Mouse (Mus musculus) retina, embryonic 14.5 days (tissue): Measurements from ENCODE around the gene Dnajb4.

Experiments
- DNase-seq: peaks from one replicate; pipeline ENCODE4 v3.0.0-alpha.2; 2015; ENCODE audit warnings: low spot score

The Dnajb4 gene

DNA sequence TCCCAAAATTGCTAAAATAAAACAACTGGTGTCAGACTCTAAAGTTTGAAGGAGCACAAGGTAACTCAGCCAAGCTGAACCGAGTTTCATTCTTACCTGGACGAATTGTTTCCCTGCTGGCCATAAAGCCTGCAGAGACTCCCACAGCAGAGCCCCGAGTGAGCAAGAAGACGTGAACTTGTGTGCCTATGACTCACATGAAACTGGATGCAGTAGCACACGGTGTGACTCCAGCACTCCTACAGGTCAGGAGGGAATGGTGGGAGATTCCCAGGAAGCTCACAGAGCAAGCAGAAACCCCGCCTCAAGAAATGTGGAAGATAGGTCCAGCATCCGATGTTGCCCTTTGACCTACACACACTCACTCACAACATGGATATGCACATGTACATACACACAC lies 38.2 kb downstream of the Dnajb4 start:
- DNase-seq: no peak

DNA sequence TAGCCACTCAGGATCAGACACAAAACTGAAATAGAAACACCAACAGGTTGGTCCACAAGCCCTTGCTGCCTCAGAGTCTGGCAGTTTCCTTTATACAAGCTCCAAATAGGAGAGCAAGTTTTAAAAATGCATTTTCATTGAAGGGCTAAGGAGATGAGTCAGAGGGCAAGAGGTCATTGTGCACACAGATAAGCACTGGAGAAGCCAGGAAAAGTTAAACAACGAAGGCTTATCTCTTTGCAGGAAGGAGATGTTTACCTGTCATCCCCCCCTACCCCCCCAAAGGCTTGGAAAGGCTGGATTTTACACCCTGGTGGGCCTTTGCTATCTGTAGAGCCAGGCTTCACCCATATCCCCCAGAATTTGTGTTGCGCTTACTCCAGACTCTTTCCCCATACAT lies 38.9 kb downstream of the Dnajb4 start:
- DNase-seq: no peak

DNA sequence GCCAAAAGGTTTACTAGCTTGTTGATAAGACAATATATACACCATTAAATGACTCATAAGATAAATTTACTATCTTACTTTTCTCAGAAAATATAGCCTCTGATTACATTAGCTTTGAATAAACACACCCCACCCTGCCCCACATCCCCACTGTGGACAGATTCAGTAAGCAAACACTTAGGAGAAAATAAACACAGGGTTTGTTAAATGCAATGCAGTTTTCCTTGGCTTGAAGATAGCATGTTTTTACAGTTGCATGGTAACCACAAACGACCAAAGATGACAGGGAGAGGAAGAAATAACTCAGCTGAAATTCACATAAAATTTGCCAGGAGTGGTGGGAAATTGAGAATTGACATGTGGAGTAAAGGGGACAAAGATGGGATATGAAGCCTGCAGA lies 39.7 kb downstream of the Dnajb4 start:
- no peak for DNase-seq

DNA sequence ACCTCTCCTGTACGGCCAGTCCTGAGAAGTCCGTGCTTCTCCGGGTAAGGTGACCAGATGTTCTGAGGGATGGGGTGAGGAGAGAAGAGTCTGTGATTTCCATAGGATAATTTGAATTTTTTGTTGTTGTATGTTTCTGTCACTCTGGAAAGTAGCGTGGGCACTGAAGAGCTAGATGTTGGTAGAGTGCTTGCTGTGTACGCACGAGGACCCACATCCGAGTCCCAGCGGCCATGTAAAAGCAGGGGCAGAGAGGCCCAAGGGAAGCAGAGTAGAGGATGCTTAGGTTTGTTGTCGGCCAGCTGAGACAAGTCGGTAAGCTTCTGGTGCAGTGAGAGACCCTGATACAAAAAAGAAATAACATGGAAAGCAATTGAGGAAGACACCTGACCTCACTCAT lies 42.1 kb downstream of the Dnajb4 start:
- DNase-seq: no peak

GRCm38 (mm10) chr3:152166699-152167451 lies 43.2 kb downstream of the Dnajb4 start:
- DNase-seq: peak; percentile 57

DNA sequence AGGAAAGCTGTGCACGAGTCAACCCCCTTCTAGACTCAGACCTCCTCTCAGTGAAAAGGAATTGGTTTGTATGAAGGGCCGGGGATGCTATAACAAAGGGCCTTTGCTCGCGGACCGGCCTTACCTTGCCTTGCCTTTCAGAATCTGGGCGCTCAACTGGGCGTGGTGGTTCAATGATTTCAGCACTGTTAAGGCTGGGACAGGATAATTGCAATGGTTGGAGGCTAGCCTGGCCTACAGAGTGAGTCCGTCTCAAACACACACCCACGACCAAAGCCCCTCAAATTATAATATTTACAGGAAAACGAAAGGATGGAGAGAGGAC lies 44.0 kb downstream of the Dnajb4 start, which contains the start of gene Gipc2:
TSS of gene Gipc2 (minus strand) at position 132 of the 325 bp plus-strand sequence.
- DNase-seq: no peak

- peak; percentile 44 for DNase-seq
Observed at GRCm38 (mm10) chr3:152165351-152166098, 44.6 kb downstream of the Dnajb4 start.

DNA sequence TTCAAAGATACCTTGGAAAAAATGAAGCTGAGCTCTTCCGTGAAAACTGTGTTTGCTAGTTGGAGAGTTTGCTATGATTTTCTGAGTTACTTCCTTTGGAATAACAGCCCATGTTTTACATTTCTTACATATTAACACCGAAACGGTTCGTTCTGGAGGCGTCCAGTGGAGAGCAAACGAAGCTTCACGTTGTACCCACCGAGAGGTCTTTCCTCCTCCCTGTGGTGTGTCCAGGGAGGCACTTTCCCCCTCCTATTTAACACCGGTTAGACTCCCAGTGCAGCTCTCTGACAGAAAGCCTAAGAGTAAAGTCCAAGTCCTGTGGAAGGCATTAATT lies 45.1 kb downstream of the Dnajb4 start:
- DNase-seq: peak; percentile 12

DNA sequence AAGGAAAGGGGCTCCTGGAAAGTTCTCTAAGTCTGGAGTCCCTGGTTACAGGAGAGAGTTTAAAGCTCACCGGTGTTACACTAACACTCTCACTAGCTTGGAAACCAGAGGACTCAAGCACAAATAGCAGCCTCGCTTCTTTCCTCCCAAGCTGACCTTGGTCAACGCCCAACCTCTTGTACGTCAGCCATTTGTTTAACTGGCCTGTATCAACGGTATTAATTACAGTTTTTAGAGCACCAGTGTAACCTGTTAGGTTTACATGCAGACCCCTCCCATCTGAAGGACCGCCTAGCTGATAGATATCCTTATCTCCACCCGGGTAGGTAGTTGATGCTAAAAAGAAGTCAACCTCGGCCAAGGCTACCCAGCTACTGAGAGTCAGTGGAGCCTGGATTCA lies 46.8 kb downstream of the Dnajb4 start:
- no peak for DNase-seq

GRCm38 (mm10) chr3:152160607-152161006 lies 49.5 kb downstream of the Dnajb4 start:
- DNase-seq: no peak

DNA sequence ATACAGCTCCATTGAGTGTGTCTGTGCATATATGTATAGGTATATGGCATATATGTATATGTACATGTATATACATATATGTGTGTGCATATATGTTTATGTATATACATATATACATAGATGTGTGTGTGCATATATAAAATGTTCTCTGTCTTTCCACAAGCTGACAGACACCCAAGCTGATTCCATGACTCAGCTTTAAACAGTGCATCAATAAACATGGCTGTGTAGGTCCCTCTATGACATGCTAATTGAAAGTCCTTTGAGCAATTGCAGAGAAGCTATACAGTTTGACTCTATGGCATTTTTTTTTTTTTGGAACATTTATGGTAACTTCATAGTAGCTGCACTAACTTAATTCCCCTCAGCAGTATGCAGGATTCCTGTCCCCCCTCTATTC lies 50.8 kb downstream of the Dnajb4 start:
- no peak for DNase-seq

DNA sequence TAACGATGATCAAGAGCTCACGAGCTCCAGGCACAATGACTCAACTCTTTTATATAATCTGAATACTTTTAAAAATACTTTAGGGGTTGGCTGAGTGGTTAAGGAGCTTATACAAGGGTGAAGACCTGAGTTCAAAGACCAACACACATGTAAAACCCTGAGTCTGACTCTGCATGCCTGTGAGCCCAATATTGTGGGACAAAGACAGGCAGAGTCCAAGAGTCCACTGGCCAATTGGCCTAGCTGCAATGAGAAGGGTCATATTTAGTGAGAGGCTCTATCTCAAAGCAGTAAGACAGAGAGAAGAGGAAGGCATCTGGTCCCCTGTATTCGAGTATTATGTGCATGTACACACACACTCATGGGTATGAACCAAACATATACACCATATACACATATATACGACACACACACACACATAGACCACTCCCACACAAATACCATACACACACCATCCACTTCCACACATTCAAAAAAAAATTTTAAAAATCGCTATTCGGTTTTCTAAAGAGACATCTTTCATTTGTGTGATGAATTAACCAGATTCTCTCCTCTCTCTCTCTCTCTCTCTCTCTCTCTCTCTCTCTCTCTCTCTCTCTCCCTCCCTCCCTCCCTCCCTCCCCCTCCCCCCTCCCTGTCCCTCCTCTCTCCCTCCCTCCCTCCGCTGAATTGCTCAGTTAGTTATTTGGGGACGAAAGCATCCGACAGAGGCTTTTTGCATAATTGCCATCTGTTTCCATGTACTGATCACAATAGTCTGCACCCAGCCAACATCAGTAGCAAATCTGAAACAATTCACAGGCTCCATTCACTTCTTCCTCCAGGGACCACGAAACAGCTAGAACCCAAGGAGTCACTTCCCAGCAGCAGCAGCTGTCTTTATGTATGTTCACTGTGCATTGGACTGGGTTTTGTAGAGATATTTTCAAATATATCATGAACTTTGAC lies 51.5 kb downstream of the Dnajb4 start:
- DNase-seq: no peak

DNA sequence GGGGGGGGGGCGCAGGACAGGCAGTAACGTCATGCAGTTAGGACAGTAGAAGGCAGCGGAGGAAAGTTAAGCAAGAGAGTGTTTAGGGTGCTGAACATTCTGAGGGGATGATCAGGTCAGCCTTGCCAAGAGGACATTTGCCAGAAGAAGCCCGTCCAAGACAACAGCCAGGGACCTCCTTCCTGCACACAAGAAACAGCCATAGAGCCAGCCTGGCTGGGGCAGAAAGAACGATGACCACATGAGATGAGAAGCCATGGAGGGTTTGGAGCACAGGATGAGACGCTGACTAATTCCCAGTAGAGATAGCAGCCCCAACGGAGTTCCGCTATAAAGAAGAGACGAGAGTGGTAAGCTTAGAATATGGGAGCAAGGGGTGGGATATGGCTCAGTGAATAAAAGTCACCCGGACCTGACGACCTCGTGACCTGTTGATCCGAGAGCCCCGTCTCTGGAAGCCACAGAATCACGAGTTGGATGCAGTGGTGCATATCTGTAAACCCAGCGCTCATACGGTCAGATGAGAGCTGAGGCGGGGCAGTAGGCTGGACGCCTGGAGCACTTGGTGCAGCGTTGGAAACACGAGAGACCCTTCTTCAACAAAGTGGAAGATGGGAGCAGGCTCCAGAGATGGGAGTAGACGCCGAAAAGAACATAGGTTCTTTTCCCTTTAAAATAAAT lies 53.1 kb downstream of the Dnajb4 start:
- no peak for DNase-seq

DNA sequence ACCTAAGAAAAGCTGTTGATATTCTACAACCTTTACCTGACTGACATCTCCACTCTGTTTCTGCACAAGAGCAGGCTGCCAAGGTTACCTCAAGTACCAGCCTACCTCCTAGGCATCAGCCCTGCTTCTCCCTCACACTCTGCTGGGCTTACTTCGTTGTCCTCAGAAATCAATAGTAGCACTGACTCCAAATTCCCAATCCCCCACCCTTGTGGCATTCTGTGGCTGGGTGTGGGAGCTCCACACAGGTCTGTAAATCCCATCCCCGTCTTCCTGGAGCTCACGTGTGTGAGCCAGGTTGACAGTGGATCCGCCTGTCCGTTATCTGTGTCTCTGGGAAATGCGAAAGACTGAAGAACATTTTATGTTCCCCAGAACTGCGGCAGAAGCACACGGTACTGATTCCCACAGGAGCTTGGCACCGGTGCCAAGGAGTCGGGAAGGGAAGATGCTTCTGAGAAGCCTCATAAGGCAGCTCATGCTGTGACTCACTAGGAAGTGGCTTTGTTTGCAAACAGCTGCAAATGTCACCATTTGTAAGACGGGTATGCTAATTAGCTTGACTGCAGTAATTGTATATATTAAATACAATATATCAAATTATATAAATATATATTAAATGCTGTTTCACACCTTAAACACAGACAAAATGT lies 54.7 kb downstream of the Dnajb4 start:
- DNase-seq: no peak

- no peak for DNase-seq
Observed at GRCm38 (mm10) chr3:152154095-152154494, 56.0 kb downstream of the Dnajb4 start.

- DNase-seq: no peak
Observed at GRCm38 (mm10) chr3:152153152-152153551, 57.0 kb downstream of the Dnajb4 start.

DNA sequence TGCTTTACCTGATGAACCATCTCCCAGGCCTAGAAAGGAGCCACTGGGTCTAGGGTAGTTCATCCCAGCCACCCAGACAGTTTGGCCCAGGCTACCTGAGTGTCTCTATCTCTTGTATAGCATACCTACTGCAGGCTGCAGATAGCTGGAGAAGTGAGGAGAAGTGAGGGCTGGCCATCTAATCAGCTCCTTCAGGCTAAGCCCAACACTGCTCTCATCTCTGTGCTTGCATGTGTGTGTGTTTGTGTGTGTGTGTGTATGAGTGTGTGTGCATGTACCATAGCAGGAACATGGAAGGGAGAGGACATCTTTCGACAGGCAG lies 57.7 kb downstream of the Dnajb4 start:
- no peak for DNase-seq

- DNase-seq: no peak
Observed at GRCm38 (mm10) chr3:152151725-152152482, 58.2 kb downstream of the Dnajb4 start.

DNA sequence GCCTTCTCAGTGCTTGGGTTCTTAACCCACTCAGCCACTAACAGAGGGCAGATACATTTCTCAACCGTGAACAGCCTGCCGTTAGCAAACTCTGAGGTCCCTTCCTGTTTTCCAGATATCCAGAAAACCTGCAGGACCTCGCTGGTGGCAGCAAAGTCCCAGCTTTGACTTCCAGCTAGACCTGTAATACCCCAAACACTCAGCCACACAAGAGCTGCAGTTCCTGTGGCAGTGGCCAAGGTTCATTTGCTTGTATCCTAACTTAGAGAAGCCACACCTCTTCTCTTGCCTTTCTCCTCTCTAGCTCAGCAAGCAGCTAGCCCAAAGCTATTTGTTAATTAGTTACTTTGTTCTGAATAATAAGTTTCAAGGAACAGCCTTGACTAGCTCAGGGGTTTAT lies 60.2 kb downstream of the Dnajb4 start:
- no peak for DNase-seq

DNA sequence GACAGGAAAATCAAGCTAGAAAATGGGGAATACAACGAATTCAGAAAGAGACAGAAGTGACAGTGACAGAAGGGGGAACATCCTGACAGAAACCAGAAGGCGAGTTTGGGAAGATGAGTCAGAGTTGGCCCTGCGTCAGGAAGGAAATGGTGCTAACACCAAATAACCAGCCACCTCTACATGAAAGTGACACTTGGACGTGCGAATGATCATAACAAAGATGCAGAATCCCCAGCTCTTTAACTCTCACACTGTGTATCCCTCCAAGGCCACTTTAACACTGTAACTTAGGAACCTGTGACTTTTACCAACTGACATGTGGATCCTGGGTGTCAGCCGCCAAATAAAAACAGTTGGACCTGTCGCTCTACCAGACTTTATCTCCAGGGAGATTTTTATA lies 60.7 kb downstream of the Dnajb4 start:
- no peak for DNase-seq
